Mouse (Mus musculus): Measurements from ENCODE around the gene Serpina6.

DNA sequence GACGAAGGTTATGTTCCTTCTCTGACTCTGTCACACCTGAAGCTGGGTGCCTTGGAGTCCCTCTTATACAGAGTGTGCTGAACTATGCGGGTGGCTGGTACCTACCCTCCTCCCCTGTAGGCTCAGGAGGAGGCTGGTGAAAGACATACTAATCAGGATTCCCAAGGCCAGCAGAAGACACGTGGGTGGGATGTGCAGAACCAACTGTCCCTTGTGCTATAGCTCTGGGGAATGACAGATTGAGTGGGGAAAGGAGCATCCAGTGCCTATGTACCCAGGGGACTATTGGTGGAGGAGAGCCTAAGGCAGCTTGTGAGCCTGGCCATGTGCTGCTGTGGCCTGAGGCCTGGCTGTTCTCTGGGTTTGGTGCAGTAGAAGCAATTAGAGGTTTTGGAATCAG lies 29.0 kb upstream of the Serpina6 start:
- TF ChIP-seq CTCF (IDR thresholded peaks at IDR 0.05 in 2 of 3, conservative IDR thresholded peaks at IDR 0.05 in 1 of 3; ENCODE audit: control insufficient read depth in 1 of 3, insufficient read depth in 1 of 3, low read depth in 2 of 3, low read length in 3 of 3, poor library complexity in 1 of 3, severe bottlenecking in 1 of 3) (no peak), USF1 (IDR thresholded peaks at IDR 0.05; ENCODE audit: low read depth, low read length) (no peak), POLR2A (IDR thresholded peaks at IDR 0.05; ENCODE audit: control insufficient read depth in 1 of 2, insufficient read depth in 1 of 2, low read depth in 1 of 2, low read length in 2 of 2, poor library complexity in 1 of 2) (no peak), ZKSCAN1 (IDR thresholded peaks at IDR 0.05; ENCODE audit: low read depth, low read length) (no peak), ZNF384 (IDR thresholded peaks at IDR 0.05; ENCODE audit: low read depth, low read length) (no peak), MAX (IDR thresholded peaks at IDR 0.05; ENCODE audit: low read length) (no peak)
